Mouse (Mus musculus) left cerebral cortex, adult 11 months (tissue): ENCODE measurements around the gene Mcat.

Source experiments
- DNase-seq: peaks from one replicate; pipeline ENCODE4 v3.0.0; 2022; ENCODE audit warnings: low spot score

The Mcat gene

DNA sequence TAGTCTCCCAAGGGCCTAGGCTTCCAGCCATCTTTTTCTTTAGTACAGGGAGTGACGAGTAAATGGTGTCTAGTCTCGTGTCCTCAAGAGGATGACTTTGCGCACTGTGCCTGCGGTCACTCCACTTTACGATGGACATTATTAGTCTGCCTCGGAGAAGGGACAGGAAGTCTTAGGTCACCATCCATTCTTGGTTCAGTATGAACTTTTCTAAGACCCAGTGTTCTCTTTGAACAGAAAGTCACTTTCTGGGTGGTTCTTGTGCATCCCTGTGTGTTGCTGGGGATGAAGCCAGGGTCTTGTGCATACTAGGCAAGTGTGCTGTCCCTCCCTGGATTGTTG is 27.7 kb downstream of the Mcat start:
- DNase-seq, result no peak

DNA sequence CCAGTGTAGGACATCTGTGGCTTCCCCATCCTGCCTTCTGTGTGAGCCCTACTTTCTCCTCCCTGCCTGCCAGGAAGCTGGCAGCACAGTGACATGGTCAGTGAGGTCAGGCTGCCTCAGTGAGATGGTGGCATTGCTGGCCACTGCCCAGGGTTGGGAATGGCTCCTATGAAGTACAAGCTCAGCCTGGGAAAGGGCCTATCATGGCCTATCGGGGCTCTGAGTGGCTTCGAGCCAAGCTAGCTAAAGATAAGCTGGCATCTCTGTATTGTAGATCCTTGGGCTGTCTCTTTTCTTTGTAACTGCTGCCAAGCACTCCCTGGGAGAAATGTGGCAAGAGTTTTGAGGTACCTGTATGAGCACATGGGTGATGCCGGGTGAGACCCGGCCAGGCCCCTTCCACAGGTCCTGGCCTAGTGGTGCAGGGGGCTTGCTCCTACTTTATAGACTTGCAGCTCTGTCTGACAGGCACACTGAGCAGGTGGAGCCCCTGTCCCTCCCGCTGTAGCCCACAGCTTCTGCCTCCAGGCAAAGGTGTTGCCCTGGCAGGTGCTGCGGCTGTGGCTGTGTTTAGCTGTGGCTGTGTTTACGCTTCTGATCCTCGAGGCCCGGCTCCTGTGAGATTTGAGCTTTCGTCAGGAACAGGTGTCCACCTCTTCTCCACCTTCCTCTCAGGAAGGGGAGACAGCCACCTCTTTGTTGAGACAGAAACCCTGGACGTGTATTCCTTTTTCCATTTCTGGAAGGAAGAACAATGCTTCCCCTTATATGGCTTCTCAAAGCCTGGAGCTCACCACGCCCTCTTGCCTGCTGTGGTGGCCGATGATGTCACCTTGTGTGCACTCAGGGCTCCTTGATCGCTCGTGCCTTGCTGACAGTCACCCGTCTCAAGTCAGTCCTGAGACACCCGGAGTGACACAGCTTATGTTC is 28.4 kb downstream of the Mcat start:
- no peak for DNase-seq

DNA sequence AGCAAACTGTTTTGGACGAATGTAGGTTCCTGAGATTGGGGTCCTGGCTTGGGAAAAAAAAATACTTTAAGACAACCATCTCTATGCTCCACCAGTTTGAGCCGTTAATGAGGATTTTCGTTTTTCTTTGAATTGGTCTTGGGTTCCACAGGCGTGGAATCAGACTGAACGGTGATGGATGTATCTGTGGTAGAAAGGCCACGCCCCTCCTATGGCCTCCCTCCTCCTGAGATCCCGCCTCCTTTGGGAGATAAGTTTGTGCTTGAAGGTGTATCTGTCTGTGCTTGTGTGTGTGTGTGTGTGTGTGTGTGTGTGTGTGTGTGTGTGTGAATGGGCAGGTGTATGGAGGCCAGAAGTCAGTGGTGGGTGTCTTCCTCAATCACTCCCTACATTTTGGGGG is 31.0 kb downstream of the Mcat start:
- no peak for DNase-seq

DNA sequence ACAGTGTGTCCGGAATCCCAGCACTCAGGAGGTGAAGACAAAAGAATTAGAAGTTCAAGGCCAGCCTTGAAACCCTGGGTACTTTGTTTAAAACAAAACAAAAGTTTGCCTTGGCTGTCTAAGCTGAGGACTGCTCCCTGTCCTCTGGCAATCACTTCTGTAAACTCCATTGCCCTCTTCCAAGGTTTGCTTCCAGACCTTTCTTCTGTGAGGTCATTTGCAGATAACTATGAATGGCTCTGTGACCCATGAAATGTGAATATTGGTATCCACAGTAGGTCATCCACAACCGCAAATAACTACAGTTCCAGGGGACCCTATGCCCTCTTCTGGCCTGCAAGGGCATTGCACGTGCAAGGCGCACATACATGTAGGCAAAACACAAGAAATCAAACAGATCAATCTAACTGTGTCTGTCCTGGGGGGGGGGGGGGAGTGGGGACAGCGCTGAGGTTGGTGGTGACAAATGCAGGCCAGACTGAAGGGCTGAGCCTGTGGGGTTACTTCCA is 31.6 kb downstream of the Mcat start:
- no peak for DNase-seq

DNA sequence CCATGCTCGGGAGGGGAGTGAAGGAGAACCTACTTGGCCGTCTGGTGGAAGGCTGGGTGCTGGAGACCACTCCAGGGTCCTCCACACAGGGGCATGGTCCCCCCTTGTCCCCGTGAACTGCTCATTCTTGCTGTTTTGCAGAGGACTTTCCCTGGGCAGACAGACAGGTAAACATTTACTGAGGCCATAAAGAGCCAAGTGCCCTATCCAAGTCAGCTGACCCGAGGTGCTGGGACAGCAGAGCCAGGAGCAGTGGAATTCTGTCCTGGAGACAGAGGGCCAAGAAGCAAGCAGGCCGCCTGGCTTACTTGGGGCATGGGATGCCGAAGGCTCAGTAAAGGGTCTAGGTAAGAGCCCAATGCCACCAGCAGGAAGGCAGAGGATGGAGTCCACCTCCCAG is 32.9 kb downstream of the Mcat start:
- DNase-seq, result no peak

DNA sequence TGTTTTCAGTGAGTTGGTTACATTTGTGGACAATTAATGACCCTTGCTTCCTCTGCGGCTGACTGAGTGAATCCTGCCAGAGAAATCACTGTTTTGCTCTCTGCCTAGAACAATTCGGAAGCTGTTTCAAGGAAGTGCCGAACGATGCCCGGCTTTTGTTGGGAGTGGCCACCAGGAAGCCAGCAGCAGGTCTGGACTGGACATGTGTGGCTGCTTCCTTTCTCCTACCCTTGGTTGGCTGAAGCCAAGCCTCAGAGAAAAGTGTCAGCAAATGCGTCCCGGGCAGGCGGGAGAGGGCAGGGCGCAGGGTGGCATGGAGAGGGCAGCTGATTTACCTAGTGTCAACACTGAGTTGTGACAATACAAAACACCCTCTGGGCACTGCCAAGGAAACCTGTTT is 33.4 kb downstream of the Mcat start:
- no peak for DNase-seq

DNA sequence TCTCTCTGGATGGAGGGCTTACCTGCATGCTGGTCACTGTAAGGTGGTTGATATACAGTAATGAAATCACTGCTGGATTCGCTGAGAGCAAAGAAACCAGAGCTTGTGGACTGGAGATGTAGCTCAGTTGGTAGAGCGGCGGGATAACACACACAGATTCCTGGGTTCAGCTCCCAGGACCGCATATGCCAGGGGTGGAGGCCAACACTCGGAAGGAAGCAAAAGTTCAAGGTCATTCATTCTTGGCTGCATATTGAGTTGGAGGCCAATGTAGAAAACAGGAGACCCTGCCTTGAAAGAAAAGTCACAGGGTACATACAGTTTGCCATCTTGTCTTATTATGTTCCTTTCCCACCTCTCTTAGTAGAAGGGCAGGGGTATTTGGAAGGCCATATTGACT is 33.8 kb downstream of the Mcat start:
- DNase-seq, result no peak

DNA sequence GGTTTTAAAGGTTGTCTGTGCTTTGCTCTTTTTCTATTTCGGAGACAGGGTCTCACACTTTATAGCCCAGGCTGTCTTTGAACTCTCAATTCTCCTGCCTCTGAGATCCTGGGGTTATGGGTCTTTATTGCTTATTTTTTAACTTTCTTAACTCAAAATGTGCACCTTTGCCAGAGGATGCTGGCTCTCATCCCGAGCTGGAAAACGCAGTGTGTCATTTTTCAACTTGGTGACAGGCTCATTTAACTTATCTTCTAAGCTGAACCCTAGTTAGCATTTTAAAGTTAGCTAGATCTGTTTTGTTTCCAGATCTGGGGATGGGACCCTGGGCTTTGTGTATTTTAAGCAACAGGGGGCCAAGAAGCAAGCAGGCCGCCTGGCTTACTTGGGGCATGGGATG is 34.7 kb downstream of the Mcat start:
- DNase-seq, result no peak

DNA sequence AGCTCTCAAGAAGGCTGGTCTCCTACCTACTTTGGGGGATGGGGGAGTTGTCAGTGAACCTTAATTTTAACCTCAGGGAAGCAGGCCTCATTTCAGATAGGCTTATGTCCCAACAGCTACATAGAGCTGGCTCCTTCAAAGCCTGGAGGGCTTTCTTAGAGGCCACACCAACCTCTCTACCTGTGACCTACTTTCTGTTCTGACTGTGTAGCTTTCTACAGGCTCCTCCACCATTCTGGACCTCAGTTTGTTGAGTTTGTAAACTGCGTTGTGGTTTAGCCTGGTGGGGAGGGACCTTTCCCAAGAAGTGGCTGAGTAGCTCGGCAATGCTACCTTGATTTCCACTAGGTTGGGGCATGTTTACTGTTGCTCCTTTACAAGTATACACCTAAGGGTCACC is 35.8 kb downstream of the Mcat start:
- no peak for DNase-seq

DNA sequence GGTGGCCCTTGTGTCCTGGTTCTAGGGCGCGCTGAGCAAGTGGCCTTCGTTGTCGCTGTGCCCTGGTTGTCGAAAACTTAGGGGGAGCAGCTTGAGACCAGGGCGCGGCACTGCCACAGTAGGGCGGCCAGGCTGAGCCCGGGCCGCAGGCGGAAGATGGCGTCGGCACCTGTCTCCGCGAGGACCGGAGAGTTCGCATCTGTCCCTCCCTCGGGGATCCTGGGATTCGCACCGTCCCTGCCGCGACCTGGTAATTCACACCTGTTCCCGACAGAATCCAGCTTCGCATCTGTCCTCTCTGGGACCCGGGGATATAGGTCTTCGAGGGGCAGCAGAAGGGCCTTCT is 36.5 kb downstream of the Mcat start:
- DNase-seq, result no peak

DNA sequence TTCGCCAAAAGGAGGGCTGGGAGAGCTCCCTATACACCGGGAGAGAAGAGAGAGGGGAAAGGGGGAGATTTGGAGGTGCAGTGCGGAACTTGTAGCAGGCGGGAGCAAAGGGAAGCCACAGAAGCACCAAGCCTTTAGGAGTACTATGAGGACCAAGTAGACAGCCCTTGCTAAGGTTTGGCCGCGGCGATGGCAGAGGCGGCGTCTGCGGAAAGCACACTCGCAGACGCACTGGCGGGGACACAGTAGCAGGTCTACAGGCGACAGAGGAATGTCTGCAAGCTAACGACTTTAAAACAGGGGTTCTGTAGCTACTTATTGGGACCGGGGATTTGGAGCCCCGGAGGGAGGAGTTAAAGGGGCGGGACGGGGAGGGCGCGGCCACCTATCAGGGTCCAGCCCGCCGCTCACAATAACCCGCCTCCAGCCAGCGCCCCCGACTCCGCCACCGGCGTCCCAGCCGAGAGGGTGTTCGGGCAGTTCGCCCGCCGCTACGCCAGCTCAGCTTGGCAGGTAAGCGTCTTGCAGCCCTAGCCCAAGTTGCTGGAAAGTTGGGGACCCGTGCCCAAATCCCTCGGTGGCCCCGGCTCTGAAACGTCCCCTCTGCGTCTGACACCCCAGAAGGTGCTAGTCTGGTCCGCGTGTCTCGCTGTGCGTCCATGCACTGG is 37.0 kb downstream of the Mcat start, which contains the start of gene Bik:
Gene Bik (plus strand): TSS at position 439 of the 668 bp plus-strand sequence.
- no peak for DNase-seq

DNA sequence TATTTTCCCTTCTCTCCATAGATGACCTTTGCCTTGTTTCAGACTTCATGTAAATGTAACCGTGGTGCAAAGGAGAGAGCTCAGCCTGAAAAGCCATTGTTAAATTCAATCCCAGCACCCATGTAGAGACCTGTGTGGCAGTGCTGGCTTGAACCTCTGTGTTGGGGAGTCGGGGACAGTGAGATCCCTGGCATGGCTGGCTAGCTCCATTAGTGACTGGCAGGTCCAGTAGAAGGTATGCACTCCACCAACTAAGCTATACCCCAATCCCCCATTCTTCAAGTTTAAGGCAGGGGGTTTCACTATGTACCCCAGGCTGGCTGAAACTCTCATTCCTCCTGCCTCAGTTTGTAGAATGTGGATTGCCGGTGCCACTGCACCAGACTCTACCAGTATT is 39.3 kb downstream of the Mcat start:
- no peak for DNase-seq

DNA sequence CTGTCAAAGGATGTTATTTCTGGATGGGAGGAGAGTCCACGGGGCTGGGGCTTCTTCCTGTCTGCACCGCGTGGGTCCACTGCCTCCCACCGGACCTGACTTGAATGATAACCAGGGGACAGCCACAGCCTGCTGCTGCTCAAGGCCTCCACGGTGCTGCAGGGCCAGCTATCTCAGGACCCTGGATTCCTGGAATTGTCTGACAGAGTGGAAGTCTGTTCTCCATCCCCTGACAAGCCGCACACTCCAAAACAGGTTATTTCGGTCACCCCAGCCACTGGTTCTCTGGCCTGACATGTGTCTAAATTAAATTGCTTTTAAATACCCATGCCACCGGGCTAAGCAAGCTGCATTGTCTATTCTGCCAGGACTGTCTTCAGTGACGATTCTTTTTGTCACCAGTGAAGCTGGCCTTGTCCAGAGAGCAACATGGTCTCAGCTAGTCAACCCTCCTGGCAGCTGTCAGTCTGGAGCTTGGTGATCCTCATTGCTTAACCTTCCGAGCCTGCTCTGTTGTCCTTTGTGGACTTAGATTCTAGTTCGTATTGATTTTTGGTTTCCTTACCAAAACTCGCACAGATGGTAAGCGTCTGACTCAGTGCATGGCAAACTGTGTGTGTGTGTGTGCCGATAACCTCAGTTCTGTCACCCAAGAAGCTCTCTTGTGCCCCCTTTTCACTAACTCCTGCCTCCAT is 39.8 kb downstream of the Mcat start:
- DNase-seq, result no peak

DNA sequence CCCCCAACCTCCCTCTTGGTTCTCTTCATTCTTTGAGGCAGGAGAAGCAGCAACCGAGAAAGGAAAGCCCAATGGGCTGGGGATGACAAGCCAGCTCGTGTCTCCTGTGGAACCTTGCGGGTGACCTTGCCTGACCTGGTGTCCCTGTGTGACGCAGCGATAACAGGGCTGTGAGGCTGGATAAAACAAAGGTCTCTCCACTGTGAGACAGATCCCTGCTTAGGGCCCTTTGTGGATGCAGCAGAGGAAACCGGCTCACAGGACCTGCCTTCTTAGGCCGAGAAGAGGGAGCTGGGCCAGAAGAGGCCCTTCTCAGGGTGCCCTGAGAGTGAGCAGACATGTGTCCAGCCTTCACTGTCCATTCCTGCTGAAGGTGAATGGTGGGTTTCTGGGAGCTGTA is 40.4 kb downstream of the Mcat start:
- DNase-seq, result no peak

DNA sequence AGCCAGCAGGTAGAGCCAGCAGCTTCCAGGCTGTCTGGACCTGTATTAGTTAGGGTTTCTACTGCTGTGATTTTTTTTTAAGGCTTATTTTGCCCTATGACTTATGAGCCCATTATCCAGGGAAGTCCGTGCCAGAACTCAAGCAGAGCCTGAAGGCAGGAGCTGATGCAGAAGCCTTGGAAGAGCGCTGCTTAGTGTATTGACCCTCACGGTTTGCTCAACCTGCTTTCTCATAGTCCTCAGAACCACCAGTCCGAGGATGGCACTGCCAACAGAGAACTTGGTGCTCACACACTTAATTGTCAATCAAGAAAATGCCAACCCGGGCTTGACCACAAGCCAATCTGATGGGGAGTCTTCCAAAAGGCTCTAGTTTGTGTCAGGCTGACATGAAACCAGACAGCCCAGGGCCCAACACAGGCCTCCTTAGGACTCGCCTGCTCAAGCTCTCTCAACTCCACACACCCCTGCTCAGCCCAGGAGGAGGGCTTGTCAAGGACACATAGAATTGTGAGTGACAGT is 42.7 kb downstream of the Mcat start:
- no peak for DNase-seq

DNA sequence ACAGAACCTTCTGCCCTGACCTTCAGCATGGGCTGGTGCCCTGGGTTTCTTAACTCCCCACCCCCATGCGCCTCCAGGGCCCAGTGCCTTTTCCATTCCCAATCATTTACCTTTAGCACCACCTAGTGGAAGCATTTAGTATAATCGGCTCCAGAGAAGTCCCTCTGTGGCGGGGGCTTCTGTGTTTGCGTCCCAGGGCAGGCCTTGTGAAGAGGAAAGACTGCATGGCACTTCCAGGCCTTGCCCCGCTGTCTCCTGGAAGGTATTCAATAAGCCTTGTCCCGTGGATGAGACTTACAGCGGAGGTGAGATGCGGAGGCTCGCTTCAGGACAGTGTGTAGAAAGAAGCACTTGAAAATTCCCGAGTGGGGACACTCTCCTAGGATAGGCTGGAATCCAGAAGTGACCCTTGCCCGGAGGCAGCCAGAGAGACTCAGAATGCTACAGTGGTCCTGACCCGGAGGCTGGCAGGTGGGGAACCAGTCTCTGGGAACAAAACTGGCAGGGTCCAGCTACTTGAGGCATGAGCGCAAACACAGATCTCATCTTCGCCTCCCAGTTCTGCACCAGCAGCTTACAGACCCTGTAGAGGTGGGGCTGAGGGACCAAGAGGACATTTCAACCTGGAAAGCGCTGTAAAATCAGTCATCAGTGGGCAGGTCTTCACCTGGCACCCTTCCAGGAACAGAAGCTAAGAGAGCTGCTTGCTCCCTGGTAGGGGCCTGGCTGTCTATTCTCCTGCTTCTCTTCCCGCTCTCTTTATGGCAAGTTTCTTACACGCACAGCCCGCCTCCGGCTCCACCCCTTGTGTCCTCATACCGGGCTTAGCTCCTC is 45.2 kb downstream of the Mcat start:
- DNase-seq, result peak; percentile 28

DNA sequence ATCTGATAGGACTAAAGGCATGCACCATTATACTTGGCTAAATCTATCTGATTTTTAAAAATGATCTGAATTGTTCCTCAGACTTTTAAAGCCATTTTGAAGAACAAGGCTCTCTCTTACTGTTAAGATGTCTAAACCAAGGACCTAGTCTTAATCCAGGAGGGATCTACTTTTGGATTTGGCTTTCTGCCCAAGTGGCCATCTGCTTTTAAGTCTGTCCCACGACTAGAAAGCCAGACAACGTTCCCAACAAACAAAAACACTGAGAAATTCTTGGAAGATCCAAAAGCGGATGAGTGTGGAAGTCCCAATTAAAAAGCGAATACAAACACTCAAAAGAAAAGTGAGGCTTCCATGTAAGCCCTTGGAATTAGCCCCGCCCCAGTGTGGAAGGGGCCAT is 48.6 kb downstream of the Mcat start:
- DNase-seq, result no peak

DNA sequence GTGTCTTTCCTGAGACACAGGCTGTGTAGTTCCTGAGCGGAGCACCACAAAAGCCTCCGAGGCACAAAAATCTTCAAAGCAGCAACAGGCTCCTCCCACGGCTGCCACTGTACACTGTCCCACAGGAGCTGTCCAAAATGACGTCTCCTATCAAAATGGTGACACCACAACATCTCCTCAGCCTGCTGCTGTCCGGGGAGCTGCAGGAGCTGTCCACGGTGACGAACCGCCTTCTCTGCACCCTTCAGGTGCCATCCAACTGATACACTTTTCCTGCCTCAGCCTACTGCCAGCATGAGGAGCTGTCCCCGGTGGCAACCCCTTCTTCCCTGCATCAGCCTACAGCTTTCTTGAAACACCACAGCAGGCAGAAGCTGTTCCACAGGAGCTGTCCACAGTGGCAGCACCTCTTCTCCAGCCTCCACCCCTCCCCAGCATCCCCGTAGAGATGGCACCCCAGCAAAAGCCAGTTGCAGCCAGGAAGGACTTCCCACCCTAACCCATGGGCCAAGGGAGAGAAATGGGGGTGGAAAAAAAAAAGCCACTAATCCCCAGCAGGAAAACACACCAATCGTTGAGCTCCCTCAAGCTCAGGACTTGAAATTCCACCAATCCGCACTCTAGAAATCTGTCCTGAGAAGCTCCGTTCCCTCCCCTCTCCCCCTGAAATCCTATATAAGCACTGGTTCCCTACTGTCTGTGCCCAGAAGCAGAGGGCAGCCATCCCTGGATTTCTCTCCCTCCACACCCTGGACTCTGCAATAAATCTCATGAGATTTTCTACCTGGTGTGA is 50.9 kb downstream of the Mcat start:
- no peak for DNase-seq

DNA sequence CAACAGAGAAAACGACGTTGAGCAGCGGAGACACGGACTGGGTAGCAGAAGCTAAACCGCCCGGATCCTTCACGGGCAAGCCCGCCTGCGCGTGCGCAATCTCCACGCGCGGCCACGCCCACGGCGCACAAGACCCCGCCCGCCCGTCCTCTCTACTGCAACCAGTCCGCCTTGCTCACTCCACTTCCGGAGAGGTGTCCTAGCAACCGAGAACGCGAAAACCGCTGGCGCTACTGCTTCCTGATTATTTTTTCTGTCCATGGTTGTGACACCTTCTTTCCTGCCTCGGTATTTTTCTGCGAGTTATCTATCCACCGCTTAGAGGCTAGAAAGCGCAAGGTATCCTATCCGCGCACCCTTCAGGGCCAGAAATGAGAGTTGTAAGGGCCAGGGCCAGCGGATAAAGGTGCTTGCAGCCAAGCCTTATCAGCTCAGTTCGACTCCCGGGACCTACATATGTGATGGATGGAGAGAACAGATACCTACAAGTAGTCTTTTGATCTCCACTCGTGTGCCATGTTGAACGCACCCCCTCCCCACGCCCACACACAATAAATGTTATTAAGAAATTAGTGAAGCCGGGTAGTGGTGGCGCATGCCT is 52.7 kb downstream of the Mcat start, which contains the start of gene Ttll1:
Gene Ttll1 (minus strand): TSS at position 89 of the 601 bp plus-strand sequence.
- DNase-seq, result peak; percentile 91
